Mouse (Mus musculus) layer of hippocampus, adult 18-20 months (tissue): ENCODE measurements around the gene Gnaq. TPM values are rescaled to one million over a fixed set of nuclear protein-coding genes. Genes with fewer than 3 reads are reported as not detected.
"Not testable (repeated sequence)": the region's sequence is repeated elsewhere in the genome, so short reads cannot be mapped to it uniquely, and the experiment has no call there.

Experiments used
- DNase-seq, 2 experiments: peaks; one replicate each; pipeline ENCODE4 v3.0.0; 2022; ENCODE audit warnings: low spot score in 2 of 2
- long read RNA-seq: library from polyadenylated mRNA; stranded (forward); transcript quantifications from one replicate; pipeline ENCODE4 v2.0.0, GENCODE M21; 2021
- total RNA-seq, 2 experiments: library from RNA; stranded (reverse); gene quantifications; 2 replicates each; pipeline ENCODE4 v1.2.3; 2021

Gene Gnaq
- 100 to 1,000 TPM; 189 to 204 TPM for total RNA-seq
- long read RNA-seq, full-length matches to known transcripts, result 20 of 51 reads
- long read RNA-seq, partial matches to known transcripts, result 29 of 51 reads
- long read RNA-seq, other reads (novel, unspliced or antisense), result 2 of 51 reads

DNA sequence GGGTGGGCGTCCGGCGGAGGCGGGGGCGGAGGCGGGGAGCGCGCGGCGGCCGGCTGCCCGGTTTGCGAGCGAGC, at the start of gene Gnaq:
Gene Gnaq (plus strand): TSS at position 41 of the 74 bp plus-strand sequence.
- DNase-seq, result no peak

DNA sequence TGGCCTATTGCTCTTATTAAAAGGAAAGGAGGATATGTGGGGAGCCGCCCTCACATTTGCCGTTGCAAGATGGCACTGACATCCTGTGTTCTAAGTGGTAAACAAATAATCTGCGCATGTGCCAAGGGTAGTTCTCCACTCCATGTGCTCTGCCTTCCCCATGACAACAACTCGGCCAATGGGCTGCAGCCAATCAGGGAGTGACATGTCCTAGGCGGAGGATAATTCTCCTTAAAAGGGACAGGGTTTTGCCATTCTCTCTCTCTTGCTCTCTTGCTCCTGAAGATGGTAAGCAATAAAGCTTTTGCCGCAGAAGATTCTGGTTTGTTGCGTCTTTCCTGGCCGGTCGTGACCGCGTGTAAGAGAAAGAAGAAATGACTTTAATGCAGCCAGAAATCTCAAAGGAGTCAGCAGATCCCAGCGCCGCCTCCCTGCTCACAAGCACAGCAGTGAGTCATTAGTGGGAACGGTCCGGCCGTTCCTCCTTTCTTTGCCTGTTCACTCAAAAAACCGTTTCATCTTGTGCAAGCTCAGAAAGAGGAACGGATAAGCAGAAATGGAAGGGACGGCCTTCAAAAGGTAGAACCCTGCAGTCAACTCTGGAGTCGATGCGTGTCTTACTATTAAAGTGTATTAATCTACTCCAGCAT, 48.5 kb upstream of the Gnaq start:
- not testable (repeated sequence) for DNase-seq

DNA sequence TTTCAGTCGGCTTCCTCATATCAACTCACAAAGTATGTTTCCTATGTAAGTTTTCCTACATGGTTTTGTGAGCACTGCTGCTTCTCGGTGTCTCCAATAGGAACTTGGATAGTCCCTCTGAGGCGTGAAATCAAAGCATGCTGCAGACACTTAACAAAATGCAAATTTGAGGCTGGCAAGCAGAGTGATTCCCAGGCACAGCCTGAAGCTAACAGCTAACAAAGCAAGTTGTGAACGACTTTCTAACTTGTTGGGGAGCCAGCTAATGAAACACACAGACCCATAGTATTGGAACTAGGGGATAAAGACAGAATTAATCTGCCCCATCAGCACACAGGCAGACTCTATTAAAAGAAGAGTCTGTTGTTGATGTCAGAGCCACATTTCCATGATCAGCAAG, 47.4 kb upstream of the Gnaq start:
- no peak for DNase-seq

DNA sequence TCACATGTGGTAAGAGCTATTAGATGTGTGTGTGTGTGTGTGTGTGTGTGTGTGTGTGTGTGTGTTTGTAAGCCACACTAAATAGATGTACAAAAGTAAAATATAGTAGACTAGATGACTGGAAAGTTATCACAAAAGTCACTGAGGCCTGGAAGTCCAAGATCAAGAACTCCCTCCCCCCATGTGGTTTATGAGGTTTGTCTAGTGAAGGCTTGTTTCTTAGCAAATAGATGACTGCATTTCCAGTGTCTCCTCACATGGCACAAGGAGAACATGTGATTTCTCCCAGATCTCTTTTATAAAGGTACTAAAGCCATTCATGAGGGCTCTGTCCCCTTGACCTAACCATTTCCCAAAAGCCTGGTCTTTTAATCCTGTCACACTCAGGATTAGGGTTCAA, 46.5 kb upstream of the Gnaq start:
- no peak for DNase-seq

DNA sequence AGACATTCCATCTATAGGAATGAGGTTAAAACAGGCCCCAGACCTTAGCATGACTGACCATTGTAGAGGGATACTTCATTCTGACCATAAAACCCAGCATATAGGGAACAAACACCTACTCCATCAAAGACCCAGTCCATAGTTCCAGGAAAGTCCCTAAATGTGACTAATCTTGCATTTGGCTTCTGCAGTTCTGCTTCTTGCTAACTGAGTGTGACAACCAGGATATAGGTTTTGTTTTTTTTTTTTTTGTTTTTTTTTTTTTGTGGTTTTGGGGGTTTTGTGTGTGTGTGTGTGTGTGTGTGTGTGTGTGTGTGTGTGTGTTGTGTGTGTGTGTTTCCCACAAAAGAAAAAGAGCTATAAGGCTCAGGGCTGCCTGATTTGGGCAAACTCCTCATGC, 46.0 kb upstream of the Gnaq start:
- no peak for DNase-seq

DNA sequence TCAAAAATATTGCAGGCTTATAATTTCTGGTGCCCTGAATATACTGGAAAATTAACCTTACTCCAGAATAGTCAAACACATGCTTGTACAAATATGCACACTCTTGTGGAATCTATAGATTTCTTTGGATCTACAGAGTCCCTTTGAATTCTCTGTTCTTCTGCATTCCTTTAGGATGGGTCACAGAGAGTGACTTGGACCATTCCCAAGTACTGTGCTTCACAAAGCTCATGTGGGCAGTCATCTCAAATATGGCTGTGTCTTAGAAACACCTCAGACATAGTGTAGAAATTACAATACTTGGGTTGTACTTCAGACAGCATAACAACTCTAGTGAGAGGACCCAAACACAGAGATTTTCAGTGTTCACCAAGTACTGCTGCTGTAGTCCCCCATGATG, 45.2 kb upstream of the Gnaq start:
- DNase-seq, result no peak

DNA sequence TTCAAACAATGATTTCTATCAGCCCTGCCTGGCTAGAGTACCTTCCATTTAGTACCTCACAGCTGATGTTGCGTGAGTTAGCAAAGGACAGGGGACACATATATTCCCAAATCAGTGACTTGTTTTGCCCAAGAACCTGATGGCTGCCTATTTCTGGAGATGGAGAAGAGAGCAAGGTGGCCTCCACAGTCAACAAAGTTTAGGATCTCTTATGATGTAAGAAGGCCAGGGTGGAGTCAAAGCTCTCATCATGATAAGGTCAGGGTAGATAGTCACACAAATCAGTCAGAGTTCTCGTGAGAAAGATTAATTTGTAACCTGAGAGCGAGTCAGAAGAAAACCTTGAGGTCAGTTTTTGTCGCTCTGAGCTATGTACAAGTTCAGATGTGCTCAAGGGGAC, 39.0 kb upstream of the Gnaq start:
- DNase-seq, result no peak

DNA sequence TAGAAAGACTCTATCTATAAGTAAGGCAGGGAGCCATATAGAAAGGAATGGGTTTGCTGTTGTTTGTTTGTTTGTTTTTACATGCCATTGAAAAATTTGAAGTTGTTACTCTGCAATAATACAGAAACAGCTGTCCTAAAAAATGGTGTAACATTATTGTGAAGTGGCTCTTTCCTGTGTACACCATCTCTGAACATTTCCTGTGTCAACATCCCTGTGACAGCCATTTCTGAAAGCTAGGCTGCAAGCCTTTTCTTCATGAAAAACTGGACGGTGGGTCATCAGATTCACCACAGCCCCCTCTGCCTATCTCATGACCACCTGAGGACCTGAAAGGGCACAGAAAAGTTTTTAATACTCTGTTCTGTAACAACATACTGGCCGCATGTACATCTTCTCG, 22.7 kb upstream of the Gnaq start:
- DNase-seq, result no peak

DNA sequence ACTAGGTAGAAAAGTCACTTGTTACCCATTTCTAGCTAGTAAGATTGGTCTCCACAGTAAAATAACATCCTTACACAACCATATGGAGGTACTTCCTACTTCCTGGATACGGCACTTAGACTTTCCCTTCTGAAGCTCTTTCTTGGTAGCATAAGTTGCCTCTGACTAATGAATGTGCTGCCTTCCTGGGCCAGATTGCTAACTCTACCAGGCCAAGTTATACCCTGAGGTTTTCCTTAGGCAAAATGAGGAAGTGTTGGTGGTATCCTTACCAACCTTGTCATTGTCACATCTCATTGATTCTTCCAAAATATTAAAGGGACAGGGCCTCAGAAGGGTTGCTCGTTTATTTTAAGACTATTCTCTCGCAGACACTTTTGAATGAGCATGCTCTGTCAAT, 22.0 kb upstream of the Gnaq start:
- no peak for DNase-seq

DNA sequence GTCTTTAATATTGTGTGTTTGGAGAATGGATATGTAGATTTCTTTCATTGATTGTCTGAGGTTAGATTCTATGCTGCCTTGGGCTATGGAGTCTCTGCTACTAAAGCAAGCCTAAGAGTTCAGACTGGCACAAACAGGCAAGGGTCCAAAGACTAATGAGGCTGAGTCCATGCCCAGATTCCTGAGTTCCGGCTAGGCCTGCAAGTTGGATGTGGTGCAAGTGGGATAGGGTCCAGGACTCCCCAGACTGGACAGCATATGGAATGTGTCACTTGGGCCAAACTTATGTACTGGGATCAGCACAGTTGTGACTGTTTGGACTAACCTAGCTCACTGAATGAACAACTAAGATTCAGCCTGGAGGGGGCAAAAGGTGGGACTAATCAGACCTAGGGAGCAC, 19.3 kb upstream of the Gnaq start:
- DNase-seq, result no peak

DNA sequence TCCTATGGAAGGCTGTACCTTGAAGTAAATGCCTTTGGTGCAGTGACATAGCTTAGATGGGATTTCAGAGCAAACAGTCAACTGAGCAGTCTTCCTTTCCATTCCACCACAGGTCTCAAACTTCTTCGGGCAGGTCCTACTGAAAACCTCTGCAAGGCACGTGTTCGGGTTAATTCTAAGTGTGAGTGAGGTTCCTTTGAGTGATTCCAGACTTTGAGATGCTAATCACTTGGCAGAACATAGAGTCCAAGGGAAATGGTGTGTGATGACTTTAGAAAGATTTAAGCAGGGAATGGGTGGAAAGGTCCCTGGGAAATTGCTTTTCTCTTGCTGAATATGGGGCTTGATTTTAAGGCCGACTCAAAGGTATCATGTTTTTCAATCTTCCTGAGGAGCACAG, 14.2 kb upstream of the Gnaq start:
- no peak for DNase-seq

DNA sequence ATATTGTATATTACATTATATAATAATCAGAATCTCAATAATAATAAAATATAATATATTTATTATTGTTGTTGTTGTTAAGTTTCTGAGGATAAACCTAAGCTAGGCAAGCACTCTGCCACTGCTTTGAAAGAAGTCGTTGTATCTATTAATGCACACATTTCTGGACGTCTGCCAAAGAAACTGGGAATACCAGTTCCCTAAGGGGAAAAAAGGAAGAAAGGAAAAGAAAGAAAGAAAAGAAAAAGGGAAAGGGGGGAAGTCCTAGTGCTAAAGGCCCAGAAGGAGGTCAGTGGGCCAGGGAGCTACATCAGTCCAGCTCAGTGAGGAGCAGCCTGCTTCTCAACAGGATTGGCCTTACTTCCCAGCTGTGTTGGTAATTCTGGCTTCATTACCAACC, 11.3 kb upstream of the Gnaq start:
- DNase-seq, result no peak

DNA sequence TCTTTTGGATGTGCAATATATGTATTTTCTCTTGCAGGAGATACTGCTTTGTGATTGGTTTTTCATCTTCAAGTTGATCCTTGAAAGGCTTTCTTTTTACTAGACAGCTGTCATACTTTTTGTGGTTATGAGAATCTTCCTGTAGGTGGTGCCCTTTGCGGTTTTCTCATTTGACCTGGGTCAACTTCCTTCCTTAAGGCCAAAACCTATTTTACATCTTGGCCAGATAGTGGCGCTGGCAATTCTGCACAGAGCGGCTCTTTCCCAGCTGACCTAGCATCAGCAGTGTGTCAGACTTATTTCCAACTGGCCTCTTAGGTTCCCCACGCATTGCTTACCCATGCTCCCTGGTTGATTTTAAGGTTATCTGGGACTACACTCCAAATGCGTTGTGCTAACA, 3.9 kb upstream of the Gnaq start:
- DNase-seq, result no peak

DNA sequence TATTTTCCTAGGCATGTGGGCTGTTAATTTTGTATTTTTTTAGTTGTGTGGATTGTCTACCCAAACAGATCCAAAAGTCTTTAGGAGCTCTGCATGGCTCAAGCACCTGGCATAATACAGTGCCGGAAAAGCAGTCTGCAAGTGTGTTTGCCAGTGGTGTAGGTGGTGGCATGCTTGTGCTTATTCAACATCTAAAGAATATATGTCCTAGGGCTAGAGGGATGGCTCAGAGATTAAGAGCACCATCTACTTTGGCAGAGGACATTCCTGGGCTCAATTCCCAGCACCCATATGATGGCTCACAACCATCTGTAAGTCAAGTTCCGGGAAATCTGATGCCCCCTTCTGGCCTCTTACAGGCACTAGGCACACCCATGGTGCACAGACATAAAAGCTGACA, 3.5 kb upstream of the Gnaq start:
- DNase-seq, result no peak

DNA sequence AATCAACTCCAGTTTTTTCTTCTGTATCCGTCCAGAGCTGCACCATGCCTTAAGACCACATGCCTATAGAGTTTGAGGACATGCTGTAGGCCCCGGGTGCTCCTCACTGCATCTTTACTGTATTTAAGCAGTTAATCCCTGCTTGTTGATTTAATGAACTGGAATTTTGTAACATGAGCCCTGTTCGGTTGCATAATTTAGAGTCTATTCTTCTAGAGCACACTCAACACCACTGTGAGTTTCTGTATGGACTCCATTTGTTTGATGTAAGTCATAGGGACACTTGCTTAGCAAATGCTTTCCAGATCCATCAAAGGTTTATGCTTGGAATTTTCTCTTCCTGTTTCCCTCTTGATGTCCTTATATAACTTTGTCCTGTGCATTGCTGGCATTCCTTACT, 2.2 kb upstream of the Gnaq start:
- DNase-seq, result no peak

DNA sequence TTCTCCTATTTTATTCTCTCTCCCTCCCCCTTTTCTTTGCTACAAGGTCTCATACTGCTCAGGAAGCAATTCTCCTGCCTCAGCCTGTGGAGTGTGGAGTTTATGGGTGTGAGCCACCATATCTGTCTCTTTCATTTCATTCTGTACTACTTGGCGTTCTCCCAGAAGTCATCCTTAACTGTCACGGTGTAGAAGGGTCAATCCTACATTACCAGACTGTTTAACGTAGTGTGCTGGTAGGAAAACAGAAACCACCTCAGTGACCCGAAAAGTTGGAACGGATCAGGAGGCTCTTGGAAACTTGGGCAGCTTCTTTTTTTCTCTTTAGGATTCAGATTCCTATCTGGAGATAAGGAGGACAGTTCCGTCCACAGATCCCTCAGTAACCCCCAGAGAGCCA, 800 bp upstream of the Gnaq start:
- DNase-seq, result no peak

DNA sequence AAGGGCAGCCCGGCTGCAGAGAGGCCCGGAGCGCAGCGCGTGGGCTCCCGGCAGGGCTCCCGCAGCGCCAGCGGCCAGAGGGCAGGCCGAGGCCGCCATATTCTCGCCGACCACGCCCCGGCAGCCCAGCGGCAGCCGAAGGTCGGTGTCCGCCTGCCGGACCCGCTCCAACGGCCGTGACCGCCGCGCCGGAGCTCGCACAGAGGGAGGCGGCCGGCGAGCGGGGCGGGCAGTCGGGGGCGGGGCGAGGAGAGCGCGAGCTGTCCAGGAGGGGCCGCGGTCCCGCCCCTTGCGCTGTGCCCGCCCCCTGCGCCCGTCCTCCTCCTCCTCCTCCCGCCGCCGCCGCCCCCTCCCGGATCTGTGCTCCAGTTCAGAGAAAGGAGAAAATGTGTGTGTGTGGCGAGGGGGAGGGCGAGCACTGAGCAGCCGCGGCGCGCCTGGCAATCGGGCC, 266 bp upstream of the Gnaq start:
- peak; percentile 82 to 94 for DNase-seq

DNA sequence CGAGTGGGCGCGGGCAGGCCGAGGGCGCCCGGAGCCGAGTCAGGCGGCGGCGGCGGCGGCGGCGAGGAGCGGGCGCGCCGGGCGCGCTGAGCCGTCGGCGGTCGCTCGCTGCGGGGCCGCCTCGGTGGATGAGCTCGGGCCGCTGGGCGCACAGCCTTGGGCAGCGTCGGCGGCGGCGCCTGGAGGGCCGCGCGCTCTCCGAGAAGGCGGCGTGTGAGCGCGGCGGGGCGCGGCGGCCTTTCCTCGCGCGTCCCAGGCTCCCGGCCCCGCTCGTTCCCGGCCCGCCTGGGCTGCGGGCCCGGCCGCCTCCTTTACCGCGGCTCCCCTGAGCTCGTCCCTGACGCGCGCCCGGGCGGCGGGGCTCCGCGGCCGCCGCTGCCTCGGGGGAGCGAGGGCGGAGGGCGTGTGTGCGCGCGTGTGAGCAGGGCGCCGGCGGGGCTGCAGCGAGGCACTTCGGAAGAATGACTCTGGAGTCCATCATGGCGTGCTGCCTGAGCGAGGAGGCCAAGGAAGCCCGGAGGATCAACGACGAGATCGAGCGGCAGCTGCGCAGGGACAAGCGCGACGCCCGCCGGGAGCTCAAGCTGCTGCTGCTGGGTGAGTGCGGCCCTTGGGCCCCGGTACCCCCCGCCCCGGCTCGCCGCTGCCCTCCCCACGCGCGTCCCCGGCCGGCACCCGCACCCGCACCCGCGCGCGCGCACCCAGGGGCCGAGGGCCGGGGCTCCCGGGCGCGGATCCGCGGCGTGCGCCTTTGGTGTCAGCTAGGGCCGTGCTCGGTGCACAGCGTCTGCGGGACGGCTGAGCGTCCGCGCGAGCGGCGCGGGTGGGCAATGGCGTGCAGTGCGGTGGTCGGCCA, 462 bp downstream of the Gnaq start:
- peak; percentile 54 to 73 for DNase-seq

DNA sequence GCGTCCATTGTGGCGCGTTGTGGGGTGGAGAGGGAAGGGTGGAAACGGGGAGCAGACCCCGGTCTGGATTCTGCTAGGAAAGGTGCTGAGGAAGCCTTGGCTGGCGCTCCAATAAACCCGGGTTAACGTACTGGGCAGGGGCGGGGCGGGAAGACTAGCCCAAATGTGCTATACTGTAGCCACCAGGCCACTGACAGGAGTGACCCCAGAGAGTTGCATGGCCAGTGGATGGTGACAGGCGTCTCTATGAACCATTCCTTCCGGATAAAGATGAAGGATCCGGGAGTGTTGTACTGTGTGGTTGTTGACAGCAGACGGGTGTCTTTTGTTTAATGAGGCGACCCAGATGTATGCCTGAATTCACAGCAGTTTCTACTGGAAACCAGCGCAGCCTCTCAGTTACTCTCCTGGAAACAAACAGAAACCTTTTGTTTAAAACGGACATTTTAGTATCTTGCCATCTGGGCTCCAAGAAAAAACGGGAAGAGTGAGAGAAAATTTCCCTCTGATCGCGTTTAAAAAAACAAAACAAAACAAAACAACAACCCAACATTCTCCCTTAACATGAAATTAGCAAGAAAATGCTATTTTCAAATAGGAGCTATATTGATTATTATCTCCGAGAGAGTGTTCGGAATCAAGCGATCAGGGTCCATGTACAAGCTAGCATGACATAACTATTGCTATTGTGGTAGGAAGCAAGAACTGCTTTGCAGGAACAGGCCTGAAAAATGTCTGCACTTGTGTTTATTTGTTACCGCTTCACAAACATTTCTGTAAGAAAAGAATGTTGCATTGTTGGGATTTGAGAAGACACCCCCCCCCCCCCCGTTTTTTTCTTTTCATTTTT, 1.3 kb downstream of the Gnaq start:
- no peak for DNase-seq

DNA sequence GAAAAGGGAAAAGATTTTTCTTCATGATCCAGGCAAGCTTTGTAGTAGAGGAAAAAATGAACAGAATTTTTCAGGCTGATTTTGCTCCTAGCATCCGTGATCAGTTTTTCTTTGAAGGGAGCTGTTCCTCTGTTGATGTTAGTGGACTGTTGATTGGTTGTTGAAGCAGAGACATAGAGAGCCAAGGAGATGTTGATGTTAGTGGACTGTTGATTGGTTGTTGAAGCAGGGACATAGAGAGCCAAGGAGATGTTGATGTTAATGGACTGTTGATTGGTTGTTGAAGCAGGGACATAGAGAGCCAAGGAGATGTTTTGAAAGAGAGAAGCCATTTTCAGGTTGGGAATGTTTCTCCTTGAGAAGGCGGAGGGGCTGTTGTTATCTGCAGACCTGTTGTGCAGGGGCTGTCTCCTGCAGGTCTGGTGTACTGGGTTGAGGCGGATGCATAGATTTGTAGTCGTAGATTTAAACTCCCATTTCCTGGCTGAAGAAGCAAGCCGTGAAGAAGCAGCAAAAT, 5.5 kb downstream of the Gnaq start:
- DNase-seq, result no peak

DNA sequence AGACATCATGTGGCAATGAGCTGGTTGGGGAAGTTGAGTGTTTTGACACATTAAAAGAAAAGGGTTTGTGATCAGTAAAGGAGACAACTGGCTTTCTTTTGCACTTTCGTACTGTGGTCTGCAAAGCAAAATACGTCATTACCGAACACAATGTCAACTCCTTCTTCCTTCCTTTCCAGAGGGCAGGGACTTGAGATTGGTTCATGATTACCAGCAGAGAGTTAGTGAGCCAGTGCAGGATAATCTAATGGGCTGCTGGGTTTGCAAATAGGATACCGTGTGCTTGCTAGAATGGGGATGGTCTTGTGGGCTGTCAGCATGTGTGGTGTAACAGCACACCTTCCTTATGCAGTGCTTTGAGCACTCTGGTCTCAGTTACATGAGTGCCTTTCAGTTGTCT, 8.1 kb downstream of the Gnaq start:
- DNase-seq, result no peak

DNA sequence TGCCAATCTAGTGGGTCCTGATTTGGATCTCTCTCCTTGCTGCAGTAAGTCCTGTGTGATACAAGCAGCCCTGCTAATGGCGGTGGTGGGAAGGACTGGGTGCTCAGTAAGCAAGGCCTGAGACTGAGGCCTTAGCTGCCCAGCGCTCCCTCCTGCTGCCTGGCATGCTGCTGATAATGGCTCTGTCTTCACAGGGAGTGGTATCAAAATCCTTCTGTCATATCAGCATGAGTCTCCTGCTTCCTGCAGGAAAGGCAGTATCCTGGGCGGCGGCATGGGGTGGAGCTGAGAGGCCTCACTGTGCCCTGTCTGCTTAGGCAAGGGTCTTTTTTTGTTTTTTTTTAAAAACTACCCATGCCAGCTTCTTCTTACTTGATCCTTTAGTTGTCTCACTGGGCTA, 9.2 kb downstream of the Gnaq start:
- no peak for DNase-seq
